Mouse (Mus musculus) erythroblast, embryonic 14.5 days (primary cell): ENCODE measurements around the gene BC030499. TPM values are rescaled to one million over a fixed set of nuclear protein-coding genes. Genes with fewer than 3 reads are reported as not detected.

Experiments
- H3K27me3 ChIP-seq: 2 replicates; pipeline ENCODE4 v1.6.1; 2012; ENCODE audit warnings: inconsistent platforms; ENCODE audit not compliant: control insufficient read depth
- H3K36me3 ChIP-seq: 2 replicates; pipeline ENCODE4 v1.6.1; 2012; ENCODE audit warnings: mild to moderate bottlenecking, inconsistent platforms; ENCODE audit not compliant: control insufficient read depth
- H3K4me1 ChIP-seq: 2 replicates; pipeline ENCODE4 v1.6.1; 2012; ENCODE audit warnings: inconsistent platforms; ENCODE audit not compliant: control insufficient read depth
- H3K4me3 ChIP-seq: replicated peaks from 2 replicates; pipeline ENCODE3; 2012; ENCODE audit warnings: moderate library complexity, mild to moderate bottlenecking, inconsistent platforms
- H3K9me3 ChIP-seq: 2 replicates; pipeline ENCODE4 v1.6.1; 2012; ENCODE audit warnings: low read length, inconsistent platforms, mixed read lengths; ENCODE audit not compliant: control insufficient read depth
- GATA1 ChIP-seq: IDR thresholded peaks from 2 replicates; pipeline ENCODE4 v1.6.1; 2012; ENCODE audit warnings: low read length, inconsistent platforms, mixed read lengths
- TAL1 ChIP-seq: IDR thresholded peaks from 3 replicates; pipeline ENCODE4 v1.6.1; 2012; ENCODE audit warnings: low read length, inconsistent platforms, mixed read lengths
- polyA plus RNA-seq: library from polyadenylated mRNA; stranded (reverse); fragments of >175 nt; gene quantifications from 2 replicates; pipeline ENCODE4 v1.2.3, GENCODE M21; 2012

Gene BC030499
- polyA plus RNA-seq, 1 experiment, result 0.07 TPM

- no peak for TF ChIP-seq TAL1
- TF ChIP-seq GATA1, result no peak
- no peaks in the 10 kb centered on the region for H3K9me3 ChIP-seq
- H3K4me1 ChIP-seq, result no peaks in the 10 kb centered on the region
Measured at GRCm38 (mm10) chr11:78294585-78294984, 3.9 kb downstream of the BC030499 start.

GRCm38 (mm10) chr11:78300917-78301316 is 10.3 kb downstream of the BC030499 start:
- H3K4me3 ChIP-seq, result peak overlapping the region; percentile 89
- no peaks in the 10 kb centered on the region for H3K9me3 ChIP-seq
- no peaks in the 10 kb centered on the region for H3K27me3 ChIP-seq
- TF ChIP-seq TAL1 (no peak), GATA1 (no peak)
- peaks cover 32% of the 10 kb centered on the region for H3K36me3 ChIP-seq
- peaks cover 39% of the 10 kb centered on the region for H3K4me1 ChIP-seq

More at GRCm38 (mm10) chr11:78294585-78294984, 3.9 kb downstream of the BC030499 start:
- H3K36me3 ChIP-seq, result peaks cover 35% of the 10 kb centered on the region
- H3K27me3 ChIP-seq, result no peaks in the 10 kb centered on the region
- no peak overlapping the region for H3K4me3 ChIP-seq

GRCm38 (mm10) chr11:78301357-78302084 is 10.9 kb downstream of the BC030499 start, which contains the start of gene Spag5:
TSS of gene Spag5 (plus strand) at chr11:78301529.
- Histone ChIP-seq H3K9me3 (no peaks in the 10 kb centered on the region), H3K36me3 (peaks cover 38% of the 10 kb centered on the region), H3K4me3 (peak within 1 kb of the TSS; percentile 89), H3K27me3 (no peaks in the 10 kb centered on the region), H3K4me1 (peaks cover 44% of the 10 kb centered on the region)
- TF ChIP-seq TAL1 (no peak), GATA1 (no peak)

- H3K9me3 ChIP-seq, result peaks cover 3% of the 10 kb centered on the region
- TF ChIP-seq GATA1 (no peak), TAL1 (no peak)
- H3K36me3 ChIP-seq, result peaks cover 74% of the 10 kb centered on the region
- H3K4me3 ChIP-seq, result peak overlapping the region; percentile 42
- peaks cover 52% of the 10 kb centered on the region for H3K4me1 ChIP-seq
- no peaks in the 10 kb centered on the region for H3K27me3 ChIP-seq
Measured at GRCm38 (mm10) chr11:78305272-78305671, 14.6 kb downstream of the BC030499 start.

- Histone ChIP-seq H3K4me1 (peaks cover 20% of the 10 kb centered on the region), H3K4me3 (no peak overlapping the region), H3K27me3 (no peaks in the 10 kb centered on the region), H3K36me3 (peaks cover 98% of the 10 kb centered on the region), H3K9me3 (peaks cover 3% of the 10 kb centered on the region)
- TF ChIP-seq TAL1, result no peak
- no peak for TF ChIP-seq GATA1
Measured at GRCm38 (mm10) chr11:78310861-78311511, 20.3 kb downstream of the BC030499 start.

- no peaks in the 10 kb centered on the region for H3K27me3 ChIP-seq
- H3K4me1 ChIP-seq, result peaks cover 4% of the 10 kb centered on the region
- no peak overlapping the region for H3K4me3 ChIP-seq
- H3K36me3 ChIP-seq, result peaks cover 98% of the 10 kb centered on the region
- H3K9me3 ChIP-seq, result no peaks in the 10 kb centered on the region
- TF ChIP-seq TAL1 (no peak), GATA1 (no peak)
Measured at GRCm38 (mm10) chr11:78313662-78314061, 23.0 kb downstream of the BC030499 start.

GRCm38 (mm10) chr11:78318411-78318810 is 27.8 kb downstream of the BC030499 start:
- TF ChIP-seq GATA1 (no peak), TAL1 (no peak)
- Histone ChIP-seq H3K27me3 (no peaks in the 10 kb centered on the region), H3K4me1 (peaks cover 10% of the 10 kb centered on the region), H3K36me3 (peaks cover 100% of the 10 kb centered on the region), H3K9me3 (no peaks in the 10 kb centered on the region), H3K4me3 (no peak overlapping the region)

- Histone ChIP-seq H3K4me1 (peaks cover 15% of the 10 kb centered on the region), H3K36me3 (peaks cover 92% of the 10 kb centered on the region), H3K27me3 (no peaks in the 10 kb centered on the region), H3K9me3 (no peaks in the 10 kb centered on the region), H3K4me3 (no peak overlapping the region)
- TF ChIP-seq TAL1 (no peak), GATA1 (no peak)
Measured at GRCm38 (mm10) chr11:78322076-78322831, 31.6 kb downstream of the BC030499 start.

- Histone ChIP-seq H3K9me3 (no peaks in the 10 kb centered on the region), H3K4me3 (peak within 1 kb of the TSS; percentile 33), H3K4me1 (peaks cover 20% of the 10 kb centered on the region), H3K27me3 (no peaks in the 10 kb centered on the region), H3K36me3 (peaks cover 86% of the 10 kb centered on the region)
- TF ChIP-seq GATA1 (no peak), TAL1 (no peak)
Measured at GRCm38 (mm10) chr11:78322860-78323259, 32.2 kb downstream of the BC030499 start, which contains the start of gene Aldoc. TSS of gene Aldoc (plus strand) at chr11:78322968.
